Mouse (Mus musculus): ENCODE measurements at regions not wholly inside any gene's neighbourhood (a gene's known extent, or its start where the extent isn't known, plus 50 kb on each side); places are given as distances from the start of the nearest gene placed in this dataset.

GRCm38 (mm10) chr1:57206496-57206895 is 170.9 kb upstream of the 1700066M21Rik start:
- WGBS, result 78% methylated on average over 3 of the region's 3 CpGs
- Histone ChIP-seq H3K27ac (ENCODE audit: insufficient read depth, low read depth, low read length) (no peak overlapping the region), H3K4me3 (ENCODE audit: insufficient read depth, low read depth, low read length) (no peak overlapping the region), H3K4me1 (ENCODE audit: control insufficient read depth, insufficient read depth, low read length) (no peaks in the 10 kb centered on the region)
- TF ChIP-seq CTCF (IDR thresholded peaks at IDR 0.05; ENCODE audit: insufficient read depth, low read depth, low read length) (no peak), POLR2A (IDR thresholded peaks at IDR 0.05; ENCODE audit: insufficient read depth, low read depth, low read length) (no peak)

- no peaks in the 10 kb centered on the region for H3K4me1 ChIP-seq (ENCODE audit: control insufficient read depth, insufficient read depth, low read length)
- 50% methylated on average over 1 of the region's 1 CpGs for WGBS
- no peak for TF ChIP-seq CTCF (IDR thresholded peaks at IDR 0.05; ENCODE audit: insufficient read depth, low read depth, low read length)
- TF ChIP-seq POLR2A (IDR thresholded peaks at IDR 0.05; ENCODE audit: insufficient read depth, low read depth, low read length), result no peak
- H3K4me3 ChIP-seq (ENCODE audit: insufficient read depth, low read depth, low read length), result no peak overlapping the region
- H3K27ac ChIP-seq (ENCODE audit: insufficient read depth, low read depth, low read length), result no peak overlapping the region
Observed at GRCm38 (mm10) chr1:57206944-57207343, 170.5 kb upstream of the 1700066M21Rik start.

- TF ChIP-seq POLR2A (IDR thresholded peaks at IDR 0.05; ENCODE audit: insufficient read depth, low read depth, low read length) (no peak), CTCF (IDR thresholded peaks at IDR 0.05; ENCODE audit: insufficient read depth, low read depth, low read length) (no peak)
- Histone ChIP-seq H3K27ac (ENCODE audit: insufficient read depth, low read depth, low read length) (no peak overlapping the region), H3K4me1 (ENCODE audit: control insufficient read depth, insufficient read depth, low read length) (no peaks in the 10 kb centered on the region), H3K4me3 (ENCODE audit: insufficient read depth, low read depth, low read length) (no peak overlapping the region)
- 87% methylated on average over 9 of the region's 9 CpGs for WGBS
Observed at GRCm38 (mm10) chr1:57208415-57208814, 169.0 kb upstream of the 1700066M21Rik start.

GRCm38 (mm10) chr1:57209281-57209680 is 168.1 kb upstream of the 1700066M21Rik start:
- 88% methylated on average over 2 of the region's 2 CpGs for WGBS
- H3K4me3 ChIP-seq (ENCODE audit: insufficient read depth, low read depth, low read length), result no peak overlapping the region
- H3K4me1 ChIP-seq (ENCODE audit: control insufficient read depth, insufficient read depth, low read length), result peaks cover under 1% of the 10 kb centered on the region; the same call in 1 of the 2 replicates
- no peak overlapping the region for H3K27ac ChIP-seq (ENCODE audit: insufficient read depth, low read depth, low read length)
- no peak for TF ChIP-seq CTCF (IDR thresholded peaks at IDR 0.05; ENCODE audit: insufficient read depth, low read depth, low read length)
- no peak for TF ChIP-seq POLR2A (IDR thresholded peaks at IDR 0.05; ENCODE audit: insufficient read depth, low read depth, low read length)

DNA sequence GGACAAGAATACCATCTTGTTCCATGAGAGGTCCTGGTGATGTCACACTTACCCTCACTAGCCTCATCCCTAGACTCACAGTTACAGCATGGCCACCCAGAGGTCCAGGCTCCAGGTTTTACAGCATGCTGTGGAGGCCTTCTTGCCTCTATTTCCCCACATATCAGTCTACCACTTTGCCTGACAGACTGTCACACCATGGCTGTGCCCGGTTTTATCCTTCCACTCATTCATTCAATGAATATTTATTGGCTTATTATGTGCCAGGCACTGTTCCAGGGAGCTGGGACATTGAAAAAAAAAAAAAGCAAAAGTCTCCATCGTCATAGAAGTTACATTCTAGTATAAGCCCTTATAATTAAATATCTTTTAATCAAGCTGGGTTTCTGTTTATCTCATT is 166.4 kb upstream of the 1700066M21Rik start:
- Histone ChIP-seq H3K27ac (ENCODE audit: insufficient read depth, low read depth, low read length) (no peak overlapping the region), H3K4me1 (ENCODE audit: control insufficient read depth, insufficient read depth, low read length) (peaks cover 3% of the 10 kb centered on the region; the same call in 1 of the 2 replicates), H3K4me3 (ENCODE audit: insufficient read depth, low read depth, low read length) (no peak overlapping the region)
- no peak for TF ChIP-seq CTCF (IDR thresholded peaks at IDR 0.05; ENCODE audit: insufficient read depth, low read depth, low read length)
- no peak for TF ChIP-seq POLR2A (IDR thresholded peaks at IDR 0.05; ENCODE audit: insufficient read depth, low read depth, low read length)
- WGBS, result 71% methylated on average over 2 of the region's 2 CpGs

DNA sequence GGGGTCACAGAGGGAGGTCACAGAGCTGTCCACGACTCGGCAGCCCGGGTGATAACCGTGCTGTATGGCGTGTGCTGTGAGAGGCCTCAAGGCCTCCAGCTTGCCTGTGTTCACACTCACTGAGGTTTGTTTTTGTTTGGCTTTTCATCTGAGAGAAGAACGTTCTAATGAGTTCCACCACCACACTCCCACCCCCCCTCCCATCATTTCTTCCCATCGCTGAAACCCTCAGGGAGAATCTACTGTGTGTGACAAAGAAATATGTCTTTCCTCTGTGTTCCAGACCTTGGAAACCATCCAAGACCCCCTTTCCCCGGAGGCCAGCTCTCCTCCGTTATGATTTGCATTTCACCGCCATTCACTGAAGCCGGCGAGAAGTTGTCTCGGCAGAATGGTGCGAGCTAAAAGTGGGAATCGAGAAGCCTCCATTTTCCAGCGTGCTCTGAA is 164.0 kb upstream of the 1700066M21Rik start:
- no peak overlapping the region for H3K27ac ChIP-seq (ENCODE audit: insufficient read depth, low read depth, low read length)
- 34% methylated on average over 16 of the region's 16 CpGs for WGBS
- H3K4me3 ChIP-seq (ENCODE audit: insufficient read depth, low read depth, low read length), result no peak overlapping the region
- TF ChIP-seq POLR2A (IDR thresholded peaks at IDR 0.05; ENCODE audit: insufficient read depth, low read depth, low read length) (no peak), CTCF (IDR thresholded peaks at IDR 0.05; ENCODE audit: insufficient read depth, low read depth, low read length) (no peak)
- H3K4me1 ChIP-seq (ENCODE audit: control insufficient read depth, insufficient read depth, low read length), result peaks cover 3% of the 10 kb centered on the region; the same call in 1 of the 2 replicates

- TF ChIP-seq POLR2A (IDR thresholded peaks at IDR 0.05; ENCODE audit: insufficient read depth, low read depth, low read length), result no peak
- TF ChIP-seq CTCF (IDR thresholded peaks at IDR 0.05; ENCODE audit: insufficient read depth, low read depth, low read length), result no peak
- 43% methylated on average over 2 of the region's 2 CpGs for WGBS
- peaks cover 3% of the 10 kb centered on the region; the same call in 1 of the 2 replicates for H3K4me1 ChIP-seq (ENCODE audit: control insufficient read depth, insufficient read depth, low read length)
Observed at GRCm38 (mm10) chr1:57214266-57214665, 163.2 kb upstream of the 1700066M21Rik start.

GRCm38 (mm10) chr1:57217656-57218055 is 159.8 kb upstream of the 1700066M21Rik start:
- Histone ChIP-seq H3K4me3 (ENCODE audit: insufficient read depth, low read depth, low read length) (no peak overlapping the region), H3K27ac (ENCODE audit: insufficient read depth, low read depth, low read length) (no peak overlapping the region), H3K4me1 (ENCODE audit: control insufficient read depth, insufficient read depth, low read length) (peaks cover 3% of the 10 kb centered on the region; the same call in 1 of the 2 replicates)
- no peak for TF ChIP-seq POLR2A (IDR thresholded peaks at IDR 0.05; ENCODE audit: insufficient read depth, low read depth, low read length)
- no peak for TF ChIP-seq CTCF (IDR thresholded peaks at IDR 0.05; ENCODE audit: insufficient read depth, low read depth, low read length)
- 67% methylated on average over 8 of the region's 8 CpGs for WGBS

More at GRCm38 (mm10) chr1:57214266-57214665, 163.2 kb upstream of the 1700066M21Rik start:
- Histone ChIP-seq H3K4me3 (ENCODE audit: insufficient read depth, low read depth, low read length) (no peak overlapping the region), H3K27ac (ENCODE audit: insufficient read depth, low read depth, low read length) (no peak overlapping the region)

DNA sequence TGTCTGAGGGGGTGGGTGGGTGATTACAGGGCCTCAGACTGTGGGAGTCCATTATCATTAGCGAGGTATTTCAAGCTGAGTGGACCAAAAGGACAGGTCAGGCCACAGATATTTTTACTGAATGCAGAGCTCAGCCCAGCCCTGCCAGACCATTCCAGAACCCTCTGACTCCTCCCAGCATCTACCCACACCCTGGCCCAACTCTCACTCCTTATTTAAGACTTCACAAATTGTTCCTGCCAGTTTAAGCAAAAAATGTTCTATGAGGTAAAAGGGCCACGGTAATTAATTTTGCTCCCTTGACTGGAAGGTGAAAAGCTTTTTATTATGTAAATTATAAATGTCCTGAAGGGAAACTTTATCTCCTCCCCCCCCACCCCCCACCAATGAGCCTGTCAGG is 159.3 kb upstream of the 1700066M21Rik start:
- H3K27ac ChIP-seq (ENCODE audit: insufficient read depth, low read depth, low read length), result no peak overlapping the region
- TF ChIP-seq POLR2A (IDR thresholded peaks at IDR 0.05; ENCODE audit: insufficient read depth, low read depth, low read length), result no peak
- TF ChIP-seq CTCF (IDR thresholded peaks at IDR 0.05; ENCODE audit: insufficient read depth, low read depth, low read length), result no peak
- H3K4me1 ChIP-seq (ENCODE audit: control insufficient read depth, insufficient read depth, low read length), result peaks cover 3% of the 10 kb centered on the region; the same call in 1 of the 2 replicates
- no peak overlapping the region for H3K4me3 ChIP-seq (ENCODE audit: insufficient read depth, low read depth, low read length)
- WGBS, result 48% methylated on average over 2 of the region's 2 CpGs
